Mouse (Mus musculus): Measurements from ENCODE around the gene Ankzf1.

Gene Ankzf1

GRCm38 (mm10) chr1:75187914-75188483 is 4.0 kb upstream of the Ankzf1 start:
- no peak for DNase-seq (ENCODE audit: low spot score)

- DNase-seq (ENCODE audit: low spot score): no peak
Observed at GRCm38 (mm10) chr1:75190577-75190976, 1.4 kb upstream of the Ankzf1 start.

GRCm38 (mm10) chr1:75191258-75191621 is 711 bp upstream of the Ankzf1 start:
- no peak for DNase-seq (ENCODE audit: low spot score)

- no peak for DNase-seq (ENCODE audit: low spot score)
Observed at GRCm38 (mm10) chr1:75192452-75192851, 501 bp downstream of the Ankzf1 start.

- no peak for DNase-seq (ENCODE audit: low spot score)
Observed at GRCm38 (mm10) chr1:75201236-75201635, 9.3 kb downstream of the Ankzf1 start.

- DNase-seq (ENCODE audit: low spot score): no peak
Observed at GRCm38 (mm10) chr1:75208967-75209678, 17.2 kb downstream of the Ankzf1 start.

GRCm38 (mm10) chr1:75210136-75211087 is 18.5 kb downstream of the Ankzf1 start, which contains the start of the genes Glb1l and Stk16:
Gene Glb1l (minus strand): TSS chr1:75210813.
Gene Stk16 (plus strand): TSS chr1:75210838.
- peak; percentile 98 for DNase-seq (ENCODE audit: low spot score)

- no peak for DNase-seq (ENCODE audit: low spot score)
Observed at GRCm38 (mm10) chr1:75211141-75211708, 19.3 kb downstream of the Ankzf1 start.

GRCm38 (mm10) chr1:75212542-75212941 is 20.6 kb downstream of the Ankzf1 start:
- DNase-seq (ENCODE audit: low spot score): no peak

- no peak for DNase-seq (ENCODE audit: low spot score)
Observed at GRCm38 (mm10) chr1:75213096-75213495, 21.1 kb downstream of the Ankzf1 start.

- no peak for DNase-seq (ENCODE audit: low spot score)
Observed at GRCm38 (mm10) chr1:75214442-75214841, 22.5 kb downstream of the Ankzf1 start.

GRCm38 (mm10) chr1:75214886-75215285 is 22.9 kb downstream of the Ankzf1 start:
- peak; percentile 55 for DNase-seq (ENCODE audit: low spot score)

GRCm38 (mm10) chr1:75215785-75216184 is 23.8 kb downstream of the Ankzf1 start:
- no peak for DNase-seq (ENCODE audit: low spot score)

- no peak for DNase-seq (ENCODE audit: low spot score)
Observed at GRCm38 (mm10) chr1:75216797-75217585, 25.0 kb downstream of the Ankzf1 start.

GRCm38 (mm10) chr1:75217893-75218226 is 25.9 kb downstream of the Ankzf1 start:
- no peak for DNase-seq (ENCODE audit: low spot score)

GRCm38 (mm10) chr1:75218227-75219001 is 26.5 kb downstream of the Ankzf1 start:
- peak; percentile 75 for DNase-seq (ENCODE audit: low spot score)

GRCm38 (mm10) chr1:75219078-75219477 is 27.1 kb downstream of the Ankzf1 start:
- peak; percentile 93 for DNase-seq (ENCODE audit: low spot score)

GRCm38 (mm10) chr1:75219531-75219930 is 27.6 kb downstream of the Ankzf1 start, which contains the start of gene Tuba4a:
Gene Tuba4a (minus strand): TSS chr1:75219865.
- no peak for DNase-seq (ENCODE audit: low spot score)

GRCm38 (mm10) chr1:75221538-75221937 is 29.6 kb downstream of the Ankzf1 start:
- no peak for DNase-seq (ENCODE audit: low spot score)

- DNase-seq (ENCODE audit: low spot score): no peak
Observed at GRCm38 (mm10) chr1:75222926-75223325, 31.0 kb downstream of the Ankzf1 start.

GRCm38 (mm10) chr1:75223532-75223931 is 31.6 kb downstream of the Ankzf1 start:
- DNase-seq (ENCODE audit: low spot score): no peak
